Mouse (Mus musculus): ENCODE results near the gene Ms4a13. TPM values are rescaled to one million over a fixed set of nuclear protein-coding genes. Genes with fewer than 3 reads are reported as not detected.
A peak's percentile ranks its signal among the peaks of the same experiment; 100 is the strongest.
"Not testable (repeated sequence)": the region's sequence is repeated elsewhere in the genome, so short reads cannot be mapped to it uniquely, and the experiment has no call there.

Gene Ms4a13
- polyA plus RNA-seq, 1 experiment from 2014 or later: not detected

- H3K36me3 ChIP-seq (ENCODE audit: insufficient read depth, low read length): no peaks in the 10 kb centered on the region
- no peak overlapping the region for H3K9ac ChIP-seq (ENCODE audit: low read depth, low read length)
- H3K4me1 ChIP-seq (replicated peaks; ENCODE audit: insufficient read depth, low read length): no peaks in the 10 kb centered on the region
- H3K27me3 ChIP-seq (ENCODE audit: insufficient read depth, low read length): no peaks in the 10 kb centered on the region
- 47% methylated on average over 1 of the region's 1 CpGs for WGBS
- DNase-seq (ENCODE audit: low spot score) (no peak), ATAC-seq (replicated peaks; ENCODE audit: low FRiP score, low read depth) (no peak)
- H3K27ac ChIP-seq: no peak overlapping the region
- TF ChIP-seq CTCF (IDR thresholded peaks at IDR 0.05; ENCODE audit: low read depth): no peak
- no peak overlapping the region for H3K4me2 ChIP-seq (ENCODE audit: low read length)
- no peak overlapping the region for H3K4me3 ChIP-seq (replicated peaks; ENCODE audit: low read depth, low read length)
- H3K9me3 ChIP-seq (replicated peaks; ENCODE audit: low read length): no peaks in the 10 kb centered on the region
These were observed 4.0 kb downstream of the Ms4a13 start for GRCm38 (mm10) chr19:11192552-11192951.

- WGBS: 20% methylated on average over 5 of the region's 5 CpGs
- no peaks in the 10 kb centered on the region for H3K36me3 ChIP-seq (ENCODE audit: insufficient read depth, low read length)
- no peaks in the 10 kb centered on the region for H3K4me1 ChIP-seq (replicated peaks; ENCODE audit: insufficient read depth, low read length)
- no peak overlapping the region for H3K27ac ChIP-seq
- no peaks in the 10 kb centered on the region for H3K27me3 ChIP-seq (ENCODE audit: insufficient read depth, low read length)
- no peak for DNase-seq (ENCODE audit: low spot score)
- H3K9ac ChIP-seq (ENCODE audit: low read depth, low read length): no peak overlapping the region
- no peak overlapping the region for H3K4me3 ChIP-seq (replicated peaks; ENCODE audit: low read depth, low read length)
- no peak for ATAC-seq (replicated peaks; ENCODE audit: low FRiP score, low read depth)
- no peaks in the 10 kb centered on the region for H3K9me3 ChIP-seq (replicated peaks; ENCODE audit: low read length)
- no peak overlapping the region for H3K4me2 ChIP-seq (ENCODE audit: low read length)
- TF ChIP-seq CTCF (IDR thresholded peaks at IDR 0.05; ENCODE audit: low read depth): peak; percentile 20
These were observed 12.4 kb downstream of the Ms4a13 start for GRCm38 (mm10) chr19:11184121-11184520.

DNA sequence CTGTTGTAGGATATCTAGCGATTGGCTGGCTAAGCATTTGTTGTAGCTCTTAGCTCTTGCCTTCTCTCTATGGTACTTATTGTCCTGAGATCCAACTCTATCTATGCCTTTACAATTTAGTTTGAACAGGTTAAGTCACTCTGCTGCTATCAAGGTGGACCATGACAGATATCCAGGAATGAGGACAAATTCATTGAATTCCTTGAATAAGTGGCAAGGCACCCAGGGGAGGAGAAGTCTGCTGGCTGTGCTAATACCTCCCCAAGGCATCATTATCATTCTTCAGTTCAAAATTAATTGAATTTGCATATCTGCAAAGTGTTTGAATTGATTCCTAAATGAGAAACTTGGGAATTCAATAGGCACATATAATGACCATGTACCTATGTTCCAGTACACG is 19.1 kb downstream of the Ms4a13 start:
- Histone ChIP-seq H3K4me3 (replicated peaks; ENCODE audit: low read depth, low read length) (no peak overlapping the region), H3K27ac (no peak overlapping the region), H3K4me1 (replicated peaks; ENCODE audit: insufficient read depth, low read length) (no peaks in the 10 kb centered on the region), H3K4me2 (ENCODE audit: low read length) (no peak overlapping the region), H3K9me3 (replicated peaks; ENCODE audit: low read length) (no peaks in the 10 kb centered on the region), H3K9ac (ENCODE audit: low read depth, low read length) (no peak overlapping the region), H3K36me3 (ENCODE audit: insufficient read depth, low read length) (no peaks in the 10 kb centered on the region), H3K27me3 (ENCODE audit: insufficient read depth, low read length) (no peaks in the 10 kb centered on the region)
- no peak for ATAC-seq (replicated peaks; ENCODE audit: low FRiP score, low read depth)
- no peak for DNase-seq (ENCODE audit: low spot score)
- WGBS: 65% methylated on average over 2 of the region's 2 CpGs
- TF ChIP-seq CTCF (IDR thresholded peaks at IDR 0.05; ENCODE audit: low read depth): no peak

DNA sequence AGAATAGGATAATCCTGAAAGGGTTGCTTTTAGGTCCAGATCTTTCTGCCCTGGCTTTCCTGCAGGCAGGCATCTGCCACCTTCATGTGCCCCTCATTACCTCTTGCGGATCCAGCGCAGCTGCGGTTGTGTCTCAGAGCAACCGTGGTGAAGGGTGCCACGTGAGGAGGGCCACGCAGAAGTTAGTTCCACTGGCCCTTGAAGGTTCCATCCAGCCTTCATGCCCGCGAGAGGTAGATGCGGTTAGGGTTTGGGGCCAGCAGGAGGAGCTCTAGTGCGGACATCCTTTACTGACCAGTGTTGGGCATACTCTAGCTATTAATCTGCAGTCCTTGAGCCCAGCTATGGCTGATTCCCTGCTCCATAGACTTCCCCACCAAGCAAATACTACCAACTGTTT is 31.4 kb downstream of the Ms4a13 start, which contains the start of gene 1700025F22Rik:
Gene 1700025F22Rik (minus strand): TSS at position 149 of the 400 bp plus-strand sequence.
- no peak for ATAC-seq (replicated peaks; ENCODE audit: low FRiP score, low read depth)
- no peaks in the 10 kb centered on the region for H3K4me1 ChIP-seq (replicated peaks; ENCODE audit: insufficient read depth, low read length)
- TF ChIP-seq CTCF (IDR thresholded peaks at IDR 0.05; ENCODE audit: low read depth): no peak
- H3K36me3 ChIP-seq (ENCODE audit: insufficient read depth, low read length): no peaks in the 10 kb centered on the region
- no peak within 1 kb of the TSS for H3K9ac ChIP-seq (ENCODE audit: low read depth, low read length)
- H3K9me3 ChIP-seq (replicated peaks; ENCODE audit: low read length): no peaks in the 10 kb centered on the region
- no peaks in the 10 kb centered on the region for H3K27me3 ChIP-seq (ENCODE audit: insufficient read depth, low read length)
- no peak for DNase-seq (ENCODE audit: low spot score)
- no peak within 1 kb of the TSS for H3K27ac ChIP-seq
- no peak within 1 kb of the TSS for H3K4me2 ChIP-seq (ENCODE audit: low read length)
- H3K4me3 ChIP-seq (replicated peaks; ENCODE audit: low read depth, low read length): no peak within 1 kb of the TSS
- 46% methylated on average over 10 of the region's 10 CpGs for WGBS

DNA sequence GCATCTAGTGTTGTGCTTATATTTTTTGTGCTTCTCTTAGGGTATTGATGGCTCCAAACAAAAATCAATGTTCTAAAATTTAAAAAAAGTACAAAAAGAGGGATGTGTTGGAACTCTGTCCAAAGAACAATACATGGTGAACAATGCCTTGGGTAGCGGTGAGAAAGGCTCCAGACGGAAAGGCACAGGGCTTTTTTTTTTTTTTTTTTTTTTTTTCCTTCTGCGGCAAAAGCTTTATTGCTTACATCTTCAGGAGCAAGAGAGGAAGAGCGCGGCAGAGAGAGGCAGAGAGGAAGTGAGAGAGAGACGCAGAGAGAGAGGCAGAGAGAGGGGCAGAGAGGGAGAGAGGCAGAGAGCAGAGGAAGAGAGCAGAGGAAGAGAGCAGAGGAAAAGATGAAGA is 38.6 kb downstream of the Ms4a13 start:
- 78% methylated on average over 5 of the region's 6 CpGs for WGBS
- not testable (repeated sequence) for DNase-seq (ENCODE audit: low spot score); H3K4me1 ChIP-seq (replicated peaks; ENCODE audit: insufficient read depth, low read length); H3K27ac ChIP-seq; H3K36me3 ChIP-seq (ENCODE audit: insufficient read depth, low read length); H3K9ac ChIP-seq (ENCODE audit: low read depth, low read length); H3K9me3 ChIP-seq (replicated peaks; ENCODE audit: low read length); ATAC-seq (replicated peaks; ENCODE audit: low FRiP score, low read depth); H3K4me2 ChIP-seq (ENCODE audit: low read length); H3K4me3 ChIP-seq (replicated peaks; ENCODE audit: low read depth, low read length); H3K27me3 ChIP-seq (ENCODE audit: insufficient read depth, low read length)

DNA sequence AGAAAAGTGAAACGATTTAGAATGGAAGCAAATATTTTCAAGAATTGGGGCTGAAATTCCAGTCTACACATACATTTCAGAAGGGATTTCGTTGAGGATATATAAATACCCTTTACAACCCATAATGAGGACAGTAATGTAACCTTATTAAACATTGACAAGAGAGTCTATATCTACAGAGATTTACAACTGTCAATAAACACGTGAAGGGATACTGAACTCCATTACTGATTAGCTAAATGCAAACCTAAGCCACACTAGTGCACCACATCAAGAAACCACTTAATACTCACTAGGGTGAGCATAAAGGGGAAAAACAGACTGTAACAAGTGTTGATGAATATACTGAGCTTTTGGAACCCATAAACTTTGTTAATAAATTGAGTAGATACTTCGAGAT is 61.2 kb downstream of the Ms4a13 start:
- Histone ChIP-seq H3K9me3 (replicated peaks; ENCODE audit: low read length) (no peaks in the 10 kb centered on the region), H3K4me2 (ENCODE audit: low read length) (no peak overlapping the region), H3K4me1 (replicated peaks; ENCODE audit: insufficient read depth, low read length) (no peaks in the 10 kb centered on the region), H3K36me3 (ENCODE audit: insufficient read depth, low read length) (no peaks in the 10 kb centered on the region), H3K9ac (ENCODE audit: low read depth, low read length) (no peak overlapping the region), H3K27ac (no peak overlapping the region), H3K27me3 (ENCODE audit: insufficient read depth, low read length) (no peaks in the 10 kb centered on the region), H3K4me3 (replicated peaks; ENCODE audit: low read depth, low read length) (no peak overlapping the region)
- DNase-seq (ENCODE audit: low spot score): no peak
- ATAC-seq (replicated peaks; ENCODE audit: low FRiP score, low read depth): no peak
- no peak for TF ChIP-seq CTCF (IDR thresholded peaks at IDR 0.05; ENCODE audit: low read depth)
- WGBS: 67% methylated on average over 4 of the region's 4 CpGs

DNA sequence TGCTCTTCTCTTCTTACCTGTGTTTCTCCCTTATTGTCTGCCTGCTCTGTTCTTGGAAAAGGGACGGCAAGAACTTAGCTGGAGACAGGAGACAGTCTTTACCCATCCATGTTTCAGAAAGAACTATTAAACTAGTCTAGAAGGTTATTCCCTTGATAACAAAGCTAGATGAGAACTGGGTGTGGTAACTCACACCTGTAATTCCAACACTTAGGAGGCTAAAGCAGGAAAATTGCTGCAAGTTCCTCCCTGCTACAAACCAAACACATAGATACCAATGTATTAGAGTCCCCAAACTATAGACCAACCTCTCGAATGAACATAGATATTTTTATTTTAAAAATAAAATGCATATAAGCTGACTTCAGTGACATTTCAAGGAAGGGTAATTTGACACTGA is 61.7 kb downstream of the Ms4a13 start:
- Histone ChIP-seq H3K4me1 (replicated peaks; ENCODE audit: insufficient read depth, low read length) (no peaks in the 10 kb centered on the region), H3K36me3 (ENCODE audit: insufficient read depth, low read length) (no peaks in the 10 kb centered on the region), H3K9me3 (replicated peaks; ENCODE audit: low read length) (no peaks in the 10 kb centered on the region), H3K4me2 (ENCODE audit: low read length) (no peak overlapping the region), H3K9ac (ENCODE audit: low read depth, low read length) (no peak overlapping the region), H3K27me3 (ENCODE audit: insufficient read depth, low read length) (no peaks in the 10 kb centered on the region), H3K4me3 (replicated peaks; ENCODE audit: low read depth, low read length) (no peak overlapping the region), H3K27ac (no peak overlapping the region)
- no peak for TF ChIP-seq CTCF (IDR thresholded peaks at IDR 0.05; ENCODE audit: low read depth)
- ATAC-seq (replicated peaks; ENCODE audit: low FRiP score, low read depth) (no peak), DNase-seq (ENCODE audit: low spot score) (no peak)
- 94% methylated on average over 2 of the region's 2 CpGs for WGBS

- not testable (repeated sequence) for H3K36me3 ChIP-seq (ENCODE audit: insufficient read depth, low read length); H3K9ac ChIP-seq (ENCODE audit: low read depth, low read length); H3K9me3 ChIP-seq (replicated peaks; ENCODE audit: low read length); DNase-seq (ENCODE audit: low spot score); H3K4me1 ChIP-seq (replicated peaks; ENCODE audit: insufficient read depth, low read length); H3K27me3 ChIP-seq (ENCODE audit: insufficient read depth, low read length); H3K27ac ChIP-seq; H3K4me3 ChIP-seq (replicated peaks; ENCODE audit: low read depth, low read length); H3K4me2 ChIP-seq (ENCODE audit: low read length); ATAC-seq (replicated peaks; ENCODE audit: low FRiP score, low read depth)
- 90% methylated on average over 8 of the region's 8 CpGs for WGBS
These were observed 65.8 kb downstream of the Ms4a13 start, which contains the start of gene 1700017D01Rik for GRCm38 (mm10) chr19:11130776-11131175. Gene 1700017D01Rik, minus strand, starts transcription at chr19:11130876.

Measured in kidney, postnatal 0 days (tissue).